Mouse (Mus musculus) cerebellum, adult 2 months (tissue): ENCODE measurements around the gene Slc16a10.

Experiments
- CTCF ChIP-seq: fragments of 200-500 bp; IDR thresholded peaks from 2 replicates; pipeline ENCODE4 v1.5.1; 2011; ENCODE audit warnings: low read depth, mild to moderate bottlenecking, control low read depth, low read length, moderate library complexity, borderline replicate concordance; ENCODE audit not compliant: insufficient read depth
- POLR2A ChIP-seq: fragments of 200-500 bp; IDR thresholded peaks from 2 replicates; pipeline ENCODE4 v1.6.1; 2011; ENCODE audit warnings: low read length, control low read depth, borderline replicate concordance; ENCODE audit not compliant: insufficient read depth

- TF ChIP-seq CTCF = no peak
- TF ChIP-seq POLR2A = no peak
Measured at GRCm38 (mm10) chr10:40018261-40018860, 123.7 kb downstream of the Slc16a10 start.
